Mouse (Mus musculus) limb, embryonic 11.5 days (tissue): Measurements from ENCODE around the gene D17Wsu92e. TPM values are rescaled to one million over a fixed set of nuclear protein-coding genes. Genes with fewer than 3 reads are reported as not detected.

ENCODE experiments used
- ATAC-seq: fragments of 200-750 bp; cut with Nextera tagmentation; 2 replicates; pipeline ENCODE4 v1.8.0; 2017; ENCODE audit warnings: low read depth; ENCODE audit not compliant: insufficient number of reproducible peaks, low FRiP score, low TSS enrichment
- DNase-seq: peaks from one replicate; pipeline ENCODE4 v3.0.0-alpha.2; 2015; ENCODE audit warnings: low spot score
- H3K27ac ChIP-seq: fragments of 300-500 bp; sonication (generic); replicated peaks from 2 replicates; pipeline ENCODE4 v1.5.1; 2014; ENCODE audit warnings: low read depth, mild to moderate bottlenecking, low read length
- H3K27me3 ChIP-seq: fragments of 300-500 bp; sonication (generic); 2 replicates; pipeline ENCODE4 v1.6.1; 2014; ENCODE audit warnings: mild to moderate bottlenecking, low read length, mixed read lengths; ENCODE audit not compliant: control insufficient read depth, insufficient read depth
- H3K36me3 ChIP-seq: fragments of 300-500 bp; sonication (generic); 2 replicates; pipeline ENCODE4 v1.6.1; 2014; ENCODE audit warnings: mild to moderate bottlenecking, low read length, moderate library complexity, mixed read lengths; ENCODE audit not compliant: control insufficient read depth, insufficient read depth
- H3K4me1 ChIP-seq: fragments of 300-500 bp; sonication (generic); 2 replicates; pipeline ENCODE4 v1.6.1; 2014; ENCODE audit warnings: low read length, mixed read lengths; ENCODE audit not compliant: control insufficient read depth, insufficient read depth
- H3K4me2 ChIP-seq: fragments of 300-500 bp; sonication (generic); 2 replicates; pipeline ENCODE4 v1.6.1; 2014; ENCODE audit warnings: low read depth, mild to moderate bottlenecking, moderate library complexity; ENCODE audit not compliant: severe bottlenecking
- H3K4me3 ChIP-seq: fragments of 300-500 bp; sonication (generic); 2 replicates; pipeline ENCODE4 v1.5.1; 2014; ENCODE audit warnings: low read depth, low read length
- H3K9ac ChIP-seq: fragments of 300-500 bp; sonication (generic); 2 replicates; pipeline ENCODE4 v1.6.1; 2014; ENCODE audit warnings: mild to moderate bottlenecking, low read length
- H3K9me3 ChIP-seq: fragments of 300-500 bp; sonication (generic); 2 replicates; pipeline ENCODE4 v1.6.1; 2016; ENCODE audit warnings: low read length; ENCODE audit not compliant: control insufficient read depth
- WGBS: fragments of 180-500 bp; shearing (Covaris S2); extraction: QIAGEN DNeasy Blood & Tissue Kit; methylation state at CpG from one replicate; pipeline ENCODE4 v1.1.7; 2014; 5-methylcytosine and 5-hydroxymethylcytosine counted together
- polyA plus RNA-seq: library from polyadenylated mRNA; unstranded; fragments of >200 nt; fragmentation: Nextera tagmentation; extraction: Ambion mirVana; gene quantifications from 2 replicates; pipeline ENCODE4 v1.2.1, GENCODE M21; 2014

The D17Wsu92e gene
- polyA plus RNA-seq, 1 experiment from 2014 or later, result 16.7 TPM

DNA sequence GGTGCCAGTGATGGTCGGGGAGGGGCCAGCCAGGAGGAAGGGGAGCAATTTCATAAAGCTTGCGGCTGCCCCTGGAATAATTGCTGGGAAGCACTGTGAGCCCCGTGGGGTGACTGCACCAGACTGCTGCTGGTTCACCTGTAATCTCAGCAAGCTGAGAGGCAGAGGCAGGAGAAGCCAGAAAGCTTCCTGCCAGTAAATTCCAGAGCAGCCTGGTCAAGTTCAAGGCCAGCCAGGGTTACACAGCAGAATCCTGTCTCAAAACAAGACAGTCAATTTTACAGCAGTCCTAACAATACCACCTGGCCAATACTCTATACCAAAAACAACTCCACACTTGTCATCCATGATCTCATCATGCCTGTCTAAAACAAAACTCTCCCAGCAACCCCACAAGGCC is 8.5 kb downstream of the D17Wsu92e start:
- Histone ChIP-seq H3K9ac (no peak overlapping the region), H3K4me1 (0 out of 2 replicates have a peak, but pooled peaks cover 3% of the 10 kb centered on the region), H3K36me3 (no peaks in the 10 kb centered on the region), H3K9me3 (no peaks in the 10 kb centered on the region), H3K4me3 (no peak overlapping the region), H3K27me3 (no peaks in the 10 kb centered on the region), H3K27ac (no peak overlapping the region), H3K4me2 (no peak overlapping the region)
- DNase-seq, result no peak
- 84% methylated on average over 3 of the region's 3 CpGs for WGBS
- ATAC-seq, result no peak

DNA sequence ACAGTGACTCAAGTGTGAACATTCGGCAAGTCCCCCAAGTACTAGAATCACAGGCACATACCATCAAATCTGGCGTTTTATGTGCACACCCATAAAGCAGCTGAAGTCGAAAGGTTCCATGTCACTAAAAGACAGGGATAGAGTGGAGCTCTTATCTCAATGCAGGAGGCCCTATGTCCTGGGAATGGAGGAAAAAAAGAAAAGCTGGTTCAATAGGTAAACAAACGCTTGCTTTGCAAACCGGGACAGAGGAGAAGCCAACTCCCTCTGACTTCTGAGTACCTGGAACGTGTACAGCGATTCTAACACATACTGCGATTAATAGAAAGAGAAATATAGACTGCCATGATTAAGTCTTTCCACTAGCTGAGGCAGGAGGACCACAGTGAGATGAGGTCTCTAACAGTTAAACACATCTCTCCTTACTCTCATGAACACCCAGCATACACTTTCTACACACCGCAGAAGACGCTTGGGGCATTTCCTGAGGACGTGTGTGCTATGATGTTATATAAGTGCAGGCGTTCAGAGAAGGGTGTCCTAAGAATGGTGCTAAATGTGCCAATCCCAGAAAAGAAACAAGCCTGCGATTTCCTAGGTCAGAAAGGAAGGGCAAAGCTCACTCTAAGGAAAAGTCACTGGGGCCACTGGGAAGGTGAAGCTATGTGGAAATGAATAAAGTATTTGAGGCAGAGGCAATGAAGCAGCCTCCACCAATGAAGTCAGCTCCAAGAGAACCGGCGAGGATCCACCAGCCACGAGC is 9.7 kb downstream of the D17Wsu92e start:
- no peak for ATAC-seq
- Histone ChIP-seq H3K27ac (no peak overlapping the region), H3K4me1 (0 out of 2 replicates have a peak, but pooled peaks cover 3% of the 10 kb centered on the region), H3K4me2 (no peak overlapping the region), H3K9ac (no peak overlapping the region), H3K27me3 (no peaks in the 10 kb centered on the region), H3K36me3 (no peaks in the 10 kb centered on the region), H3K9me3 (no peaks in the 10 kb centered on the region), H3K4me3 (no peak overlapping the region)
- 89% methylated on average over 16 of the region's 16 CpGs for WGBS
- DNase-seq, result no peak

DNA sequence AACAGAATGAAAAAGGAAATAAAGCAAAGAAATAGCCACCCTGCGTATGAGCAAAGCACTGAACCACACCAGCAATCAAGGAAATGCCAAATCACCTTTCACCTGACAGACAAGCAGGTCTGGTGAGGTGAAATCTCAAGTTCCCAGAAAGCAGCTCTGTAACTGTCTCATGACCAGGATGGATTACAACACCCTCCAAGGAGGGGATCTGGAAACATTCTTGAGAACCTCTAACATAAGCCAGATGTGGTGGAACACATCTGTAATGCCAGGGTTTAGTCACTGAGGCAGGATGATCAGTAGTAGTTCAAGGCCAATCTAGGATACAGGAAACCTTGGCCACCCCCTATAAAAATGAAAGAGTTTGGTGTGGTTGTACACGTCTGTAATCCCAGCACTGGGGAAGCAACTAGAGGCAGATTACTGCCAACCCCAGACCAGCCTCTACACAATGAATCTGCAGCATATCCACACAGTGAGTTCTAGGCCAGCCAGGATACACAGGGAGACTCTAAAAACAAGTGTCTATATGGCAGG is 12.8 kb downstream of the D17Wsu92e start:
- H3K27me3 ChIP-seq, result no peaks in the 10 kb centered on the region
- no peaks in the 10 kb centered on the region for H3K9me3 ChIP-seq
- no peak overlapping the region for H3K4me3 ChIP-seq
- no peak overlapping the region for H3K27ac ChIP-seq
- H3K36me3 ChIP-seq, result no peaks in the 10 kb centered on the region
- 0 out of 2 replicates have a peak, but pooled peaks cover 3% of the 10 kb centered on the region for H3K4me1 ChIP-seq
- 51% methylated on average over 2 of the region's 2 CpGs for WGBS
- H3K9ac ChIP-seq, result no peak overlapping the region
- no peak for ATAC-seq
- DNase-seq, result no peak
- H3K4me2 ChIP-seq, result no peak overlapping the region

DNA sequence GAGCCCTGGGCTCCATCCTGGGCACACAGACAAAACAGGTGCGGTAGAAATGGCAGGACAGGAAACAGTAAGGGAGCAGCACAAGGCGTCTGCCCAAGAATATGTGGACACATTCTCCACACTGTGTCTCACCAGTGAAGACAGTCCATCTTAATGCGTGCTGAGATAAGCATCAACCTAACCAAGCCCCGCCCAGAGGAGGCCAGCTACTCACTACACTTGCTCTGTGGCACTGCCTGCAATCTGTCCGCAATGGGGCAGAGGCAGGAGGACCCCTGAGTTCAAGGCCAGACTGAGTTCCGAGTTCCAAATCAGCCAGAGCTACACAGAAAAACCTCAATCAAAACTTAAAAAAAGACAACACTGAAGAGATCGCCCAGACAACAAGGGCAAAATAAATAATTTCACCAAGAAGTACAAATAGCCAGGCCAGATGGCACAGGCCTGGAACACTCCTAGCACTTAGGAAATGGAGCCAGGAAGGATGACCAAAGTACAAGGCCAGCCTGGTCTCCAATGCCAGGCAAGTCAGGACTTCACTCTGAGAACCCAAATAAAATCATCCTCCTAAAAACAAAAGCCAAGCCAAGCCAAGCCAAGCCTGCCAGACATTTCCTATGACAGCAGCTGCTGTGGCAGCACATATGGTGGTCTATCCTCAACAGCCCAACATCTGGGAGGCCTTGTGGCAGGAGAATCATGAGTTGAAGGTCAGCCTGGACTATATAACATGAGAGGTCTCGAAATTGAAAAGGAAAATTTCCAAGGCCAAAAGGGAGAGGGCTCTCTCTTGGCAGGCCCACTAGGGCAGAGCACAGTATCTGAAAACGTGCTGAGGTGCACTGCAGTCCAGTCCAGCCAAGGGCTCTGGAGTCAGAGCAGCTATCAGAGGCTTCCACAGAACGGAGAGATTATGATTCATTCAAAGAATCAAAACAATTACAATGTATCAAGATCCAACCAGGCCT is 15.4 kb downstream of the D17Wsu92e start:
- no peak overlapping the region for H3K27ac ChIP-seq
- no peaks in the 10 kb centered on the region for H3K9me3 ChIP-seq
- ATAC-seq (no peak), DNase-seq (no peak)
- no peaks in the 10 kb centered on the region for H3K27me3 ChIP-seq
- no peak overlapping the region for H3K4me3 ChIP-seq
- no peak overlapping the region for H3K9ac ChIP-seq
- H3K36me3 ChIP-seq, result no peaks in the 10 kb centered on the region
- H3K4me2 ChIP-seq, result no peak overlapping the region
- peaks cover 11% of the 10 kb centered on the region for H3K4me1 ChIP-seq
- WGBS, result 88% methylated on average over 10 of the region's 10 CpGs

DNA sequence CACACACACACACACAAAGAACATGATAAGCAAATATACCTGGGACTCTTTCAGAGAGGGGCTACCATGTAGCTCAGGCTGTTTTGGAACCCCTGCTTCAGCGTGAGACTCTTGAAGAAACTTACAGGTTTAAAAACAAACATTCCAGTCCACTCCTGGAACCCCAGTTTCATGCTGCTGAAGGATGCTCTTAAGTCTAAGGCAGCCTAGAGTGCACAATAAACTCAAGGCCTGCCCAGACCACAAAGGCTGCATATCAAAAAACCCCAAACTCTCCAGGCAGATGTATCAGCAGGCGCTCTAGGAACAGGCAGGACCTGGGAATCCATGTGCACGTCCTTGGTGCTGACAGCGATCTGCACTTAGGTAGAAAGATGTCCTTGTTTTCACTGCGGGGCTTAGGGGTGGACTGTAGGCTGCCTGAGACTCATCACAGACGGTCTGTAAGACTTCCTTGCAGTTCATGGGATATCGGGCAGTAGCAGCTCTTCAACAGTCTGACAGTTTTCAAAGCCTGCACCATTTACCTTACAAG is 16.2 kb downstream of the D17Wsu92e start:
- H3K4me1 ChIP-seq, result peaks cover 15% of the 10 kb centered on the region

DNA sequence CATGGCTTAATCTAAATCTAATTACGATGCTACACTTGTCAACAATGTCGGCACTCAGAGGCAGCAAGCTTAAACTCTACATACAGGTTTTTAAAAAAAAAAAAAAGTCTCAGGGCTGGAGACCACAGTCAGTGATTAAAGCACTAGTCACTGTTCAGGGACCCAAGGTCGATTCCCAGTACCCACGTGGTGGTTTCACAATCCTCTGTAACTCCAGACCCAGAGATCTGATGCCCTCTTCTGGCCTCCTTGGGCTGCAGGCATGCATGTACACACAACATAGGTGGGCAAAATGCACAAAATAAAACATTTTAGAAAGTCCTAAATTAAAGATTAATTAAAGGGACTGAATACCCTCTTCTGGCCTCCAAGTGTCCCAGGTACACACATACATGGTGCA is 16.7 kb downstream of the D17Wsu92e start:
- Histone ChIP-seq H3K9ac (no peak overlapping the region), H3K9me3 (no peaks in the 10 kb centered on the region), H3K4me3 (no peak overlapping the region), H3K36me3 (no peaks in the 10 kb centered on the region), H3K27ac (no peak overlapping the region), H3K4me1 (peaks cover 19% of the 10 kb centered on the region), H3K4me2 (no peak overlapping the region), H3K27me3 (no peaks in the 10 kb centered on the region)
- 86% methylated on average over 4 of the region's 4 CpGs for WGBS
- DNase-seq (no peak), ATAC-seq (no peak)

More for the DNA sequence above, 16.2 kb downstream of the D17Wsu92e start:
- H3K27me3 ChIP-seq, result no peaks in the 10 kb centered on the region
- no peak overlapping the region for H3K4me2 ChIP-seq
- no peak overlapping the region for H3K9ac ChIP-seq
- H3K4me3 ChIP-seq, result no peak overlapping the region
- no peak overlapping the region for H3K27ac ChIP-seq
- H3K9me3 ChIP-seq, result no peaks in the 10 kb centered on the region
- ATAC-seq (no peak), DNase-seq (no peak)
- H3K36me3 ChIP-seq, result no peaks in the 10 kb centered on the region
- 85% methylated on average over 7 of the region's 7 CpGs for WGBS

DNA sequence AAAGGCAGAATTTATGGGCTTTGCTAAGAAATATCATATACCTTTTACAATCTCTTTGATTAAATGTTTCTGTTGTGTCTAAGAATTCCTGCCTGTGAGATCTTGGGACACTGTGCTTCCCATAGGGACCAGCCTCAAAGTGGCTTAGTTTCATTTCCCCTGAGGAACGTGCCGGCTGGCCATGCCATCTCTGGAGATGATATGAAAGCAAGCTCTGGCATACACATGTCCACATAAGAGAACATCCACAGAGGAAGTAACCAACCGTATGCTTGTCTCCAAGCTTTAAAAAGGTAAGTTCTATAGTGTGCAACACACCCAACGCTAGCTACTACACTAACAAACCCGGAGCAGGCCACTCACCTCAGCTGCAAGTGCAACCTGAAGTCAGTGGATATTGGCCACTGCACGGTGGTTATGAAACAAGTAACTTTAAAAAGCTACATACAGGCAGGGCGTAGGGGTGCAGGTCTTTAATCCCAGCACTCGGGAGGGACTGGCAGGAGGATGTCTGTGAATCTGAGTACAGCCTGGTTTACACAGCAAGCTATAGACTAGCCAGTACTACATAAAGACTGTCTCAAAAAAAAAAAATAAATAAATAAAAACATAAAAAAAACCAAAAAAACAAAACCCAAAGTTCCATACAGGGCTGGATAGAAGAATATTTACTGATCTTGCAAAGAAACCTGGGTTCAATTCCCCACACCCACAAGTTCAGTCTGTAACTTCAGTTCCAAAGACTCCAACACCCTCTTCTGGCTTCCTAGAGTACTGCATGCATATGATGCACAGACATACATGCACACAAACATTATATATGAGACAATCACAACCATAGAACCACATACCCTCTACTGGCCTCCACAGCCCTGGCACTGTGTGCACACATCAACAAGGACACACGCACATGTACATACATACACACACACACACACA is 19.5 kb downstream of the D17Wsu92e start:
- no peak overlapping the region for H3K9ac ChIP-seq
- ATAC-seq, result no peak
- WGBS, result 83% methylated on average over 9 of the region's 9 CpGs
- no peak for DNase-seq
- no peaks in the 10 kb centered on the region for H3K9me3 ChIP-seq
- no peak overlapping the region for H3K4me2 ChIP-seq
- H3K27ac ChIP-seq, result peak overlapping the region; percentile 77
- H3K27me3 ChIP-seq, result no peaks in the 10 kb centered on the region
- H3K4me3 ChIP-seq, result no peak overlapping the region
- no peaks in the 10 kb centered on the region for H3K36me3 ChIP-seq
- H3K4me1 ChIP-seq, result peaks cover 36% of the 10 kb centered on the region
